ENCODE assay signal across 8 mouse cellular contexts in the genomic region with DNA sequence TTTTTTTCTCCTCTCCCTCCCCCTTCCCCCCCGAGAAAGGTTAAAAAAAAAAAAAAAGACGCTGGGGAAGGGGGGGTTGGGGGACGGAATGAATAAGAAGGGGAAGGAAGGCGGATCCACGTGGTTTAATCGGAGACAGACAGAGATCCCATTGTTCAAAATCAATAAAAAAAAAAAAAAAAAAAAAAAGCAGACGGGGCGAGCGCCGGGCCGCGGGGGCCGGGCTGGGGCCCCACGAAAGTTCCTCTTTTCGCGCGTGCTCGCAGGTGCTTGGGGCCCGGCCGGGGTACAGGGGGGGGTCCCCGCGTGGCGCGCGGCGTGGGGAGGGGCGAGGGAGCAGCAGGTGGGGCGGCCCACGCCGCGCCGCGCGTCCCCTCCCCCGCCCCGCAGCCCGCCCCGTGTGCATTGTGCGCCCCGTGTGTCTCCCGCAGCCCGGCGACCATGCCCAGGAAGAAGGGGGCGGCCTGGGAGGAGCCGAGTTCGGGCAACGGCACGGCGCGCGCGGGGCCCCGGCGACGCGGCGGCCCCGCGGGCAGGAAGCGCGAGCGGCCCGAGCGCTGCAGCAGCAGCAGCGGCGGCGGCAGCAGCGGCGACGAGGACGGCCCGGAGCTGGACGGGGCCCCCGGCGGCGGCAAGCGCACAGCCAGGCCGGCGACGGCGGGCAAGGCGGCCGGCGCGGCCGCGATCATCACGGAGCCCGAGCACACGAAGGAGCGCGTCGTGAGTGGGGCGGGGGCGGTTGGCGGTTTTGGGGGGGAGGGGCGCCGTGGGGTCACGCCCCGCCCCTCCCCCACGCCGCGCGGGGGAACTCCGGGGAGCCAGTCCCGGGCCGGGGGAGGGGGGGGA. TPM values are rescaled to one million over a fixed set of nuclear protein-coding genes. Genes with fewer than 3 reads are reported as not detected.
DNase-seq lines count a peak whose midpoint lies in the region; ATAC-seq lines count a peak whose summit lies in the region.

No protein-coding gene starts in this region.

- peaks cover 33% of the 10 kb centered on the region for H3K27me3 ChIP-seq in hindbrain, embryonic 10.5 days (ENCODE audit: insufficient read depth, poor library complexity, severe bottlenecking)
- H3K27me3 ChIP-seq in liver, embryonic 13.5 days = no peaks in the 10 kb centered on the region
- H3K27me3 ChIP-seq in neural tube, embryonic 13.5 days = peaks cover 29% of the 10 kb centered on the region

- H3K9ac ChIP-seq in liver, embryonic 13.5 days = peak overlapping the region; percentile 98
- H3K9ac ChIP-seq in neural tube, embryonic 13.5 days = peak overlapping the region; percentile 98

- peak; percentile 15 for ATAC-seq in liver, embryonic 13.5 days (ENCODE audit: low read depth)
- peak; percentile 28 for ATAC-seq in neural tube, embryonic 13.5 days (ENCODE audit: low read depth)

- 2% methylated on average over 101 of the region's 107 CpGs for WGBS in hindbrain, embryonic 10.5 days
- 0% methylated on average over 63 of the region's 107 CpGs for WGBS in liver, embryonic 13.5 days (ENCODE audit: insufficient replicate concordance)
- WGBS in neural tube, embryonic 13.5 days = under 1% methylated on average over 67 of the region's 107 CpGs

- peak; percentile 41 for DNase-seq in urinary bladder, adult 2 months (ENCODE audit: low spot score)
- no peak for DNase-seq in urinary bladder, postnatal 14 days (ENCODE audit: low spot score)
- peak; percentile 70 for DNase-seq in embryo, embryonic 11 days
- peak; percentile 62 for DNase-seq in hindbrain, embryonic 10.5 days (ENCODE audit: low spot score)
- DNase-seq in liver, embryonic 13.5 days = no peak
- peak; percentile 41 for DNase-seq in yolk sac, embryonic 10.5 days (ENCODE audit: low spot score)
- DNase-seq in left cerebral cortex, adult 11 months (ENCODE audit: low spot score) = no peak

- H3K9me3 ChIP-seq in hindbrain, embryonic 10.5 days = no peaks in the 10 kb centered on the region
- no peaks in the 10 kb centered on the region for H3K9me3 ChIP-seq in liver, embryonic 13.5 days (replicated peaks)
- H3K9me3 ChIP-seq in neural tube, embryonic 13.5 days = no peaks in the 10 kb centered on the region

- peaks cover 35% of the 10 kb centered on the region for H3K36me3 ChIP-seq in hindbrain, embryonic 10.5 days
- peaks cover 33% of the 10 kb centered on the region for H3K36me3 ChIP-seq in liver, embryonic 13.5 days
- H3K36me3 ChIP-seq in neural tube, embryonic 13.5 days = peaks cover 25% of the 10 kb centered on the region

- peak overlapping the region; percentile 96 for H3K4me2 ChIP-seq in liver, embryonic 13.5 days
- H3K4me2 ChIP-seq in neural tube, embryonic 13.5 days = peak overlapping the region; percentile 92

- H3K27ac ChIP-seq in hindbrain, embryonic 10.5 days = peak overlapping the region; percentile 100
- peak overlapping the region; percentile 97 for H3K27ac ChIP-seq in liver, embryonic 13.5 days
- peak overlapping the region; percentile 98 for H3K27ac ChIP-seq in neural tube, embryonic 13.5 days (replicated peaks)

- H3K4me3 ChIP-seq in hindbrain, embryonic 10.5 days = peak overlapping the region; percentile 93
- H3K4me3 ChIP-seq in liver, embryonic 13.5 days (replicated peaks) = peak overlapping the region; percentile 95
- H3K4me3 ChIP-seq in neural tube, embryonic 13.5 days = peak overlapping the region; percentile 96

- peaks cover 59% of the 10 kb centered on the region for H3K4me1 ChIP-seq in hindbrain, embryonic 10.5 days (replicated peaks)
- H3K4me1 ChIP-seq in liver, embryonic 13.5 days (replicated peaks) = peaks cover 76% of the 10 kb centered on the region
- peaks cover 63% of the 10 kb centered on the region for H3K4me1 ChIP-seq in neural tube, embryonic 13.5 days (replicated peaks)

RNA-seq across cellular contexts. Expression of gene Rcc2, which starts 1.6 kb away (rescaled TPM):
- 21.6 and 31.5 TPM in 2 replicates for polyA plus RNA-seq in urinary bladder, adult 2 months (2012; rRNA removed)
- polyA plus RNA-seq in hindbrain, embryonic 10.5 days (2016; fragmentation: Nextera tagmentation; extraction: Ambion mirVana) = 33.9 and 37.5 TPM in 2 replicates
- 20.6 and 25.7 TPM in 2 replicates for polyA plus RNA-seq in liver, embryonic 13.5 days (2015; fragmentation: Nextera tagmentation; extraction: Ambion mirVana)
- 23.4 and 30.7 TPM in 2 replicates for polyA plus RNA-seq in neural tube, embryonic 13.5 days (2015; fragmentation: Nextera tagmentation; extraction: Ambion mirVana)

RNA-seq across cellular contexts. Expression of gene Arhgef10l, which starts 36.1 kb away (rescaled TPM):
- polyA plus RNA-seq in urinary bladder, adult 2 months (2012; rRNA removed) = 30.0 and 30.8 TPM in 2 replicates
- 23.7 and 32.3 TPM in 2 replicates for polyA plus RNA-seq in hindbrain, embryonic 10.5 days (2016; fragmentation: Nextera tagmentation; extraction: Ambion mirVana)
- polyA plus RNA-seq in liver, embryonic 13.5 days (2015; fragmentation: Nextera tagmentation; extraction: Ambion mirVana) = 2.6 and 2.7 TPM in 2 replicates
- polyA plus RNA-seq in neural tube, embryonic 13.5 days (2015; fragmentation: Nextera tagmentation; extraction: Ambion mirVana) = 28.6 and 28.8 TPM in 2 replicates

RNA-seq across cellular contexts. Expression of gene Padi6, which starts 40.5 kb away (rescaled TPM):
- polyA plus RNA-seq in urinary bladder, adult 2 months (2012; rRNA removed) = not detected in 2 replicates
- polyA plus RNA-seq in hindbrain, embryonic 10.5 days (2016; fragmentation: Nextera tagmentation; extraction: Ambion mirVana) = 0.06 TPM in 1 of 2 replicates, not detected in the other
- polyA plus RNA-seq in liver, embryonic 13.5 days (2015; fragmentation: Nextera tagmentation; extraction: Ambion mirVana) = not detected in 2 replicates
- polyA plus RNA-seq in neural tube, embryonic 13.5 days (2015; fragmentation: Nextera tagmentation; extraction: Ambion mirVana) = not detected in 2 replicates

Comparison
In these comparisons a context has a peak if more than half of its experiments do, and no peak if none do; other contexts are left out.
1. DNase-seq: peak in urinary bladder, adult 2 months (single experiment), embryo, embryonic 11 days (single experiment), hindbrain, embryonic 10.5 days (single experiment) and yolk sac, embryonic 10.5 days (single experiment); none in urinary bladder, postnatal 14 days (single experiment), liver, embryonic 13.5 days (single experiment) and left cerebral cortex, adult 11 months (single experiment).
2. Peak in every context shown above with its lines, with median percentiles within 50 percentile points of each other: H3K27ac ChIP-seq and H3K4me3 ChIP-seq.